Mouse (Mus musculus) heart, embryonic 14.5 days (tissue): ENCODE data around the gene Rpgrip1l. TPM values are rescaled to one million over a fixed set of nuclear protein-coding genes. Genes with fewer than 3 reads are reported as not detected.

Experiments used
- ATAC-seq: fragments of 200-750 bp; cut with Nextera tagmentation; 2 replicates; pipeline ENCODE4 v1.8.0; 2017; ENCODE audit warnings: low read depth, moderate TSS enrichment; ENCODE audit not compliant: insufficient number of reproducible peaks, insufficient read depth, low FRiP score
- H3K27ac ChIP-seq, 2 experiments: fragments of 200-500 bp in 1 of 2; fragments of 300-500 bp in 1 of 2; sonication (generic) in 1 of 2; replicated peaks in 1 of 2; 2 replicates each; pipeline ENCODE4 v1.5.1; 2012 to 2014; ENCODE audit warnings: low read depth in 2 of 2, low read length in 2 of 2, control low read depth in 1 of 2, mild to moderate bottlenecking in 1 of 2, mixed read lengths in 1 of 2; ENCODE audit not compliant: control insufficient read depth in 1 of 2, insufficient read depth in 1 of 2
- H3K27me3 ChIP-seq: fragments of 300-500 bp; sonication (generic); 2 replicates; pipeline ENCODE4 v1.6.1; 2014; ENCODE audit warnings: mild to moderate bottlenecking, low read length, control low read depth; ENCODE audit not compliant: control insufficient read depth, insufficient read depth
- H3K36me3 ChIP-seq: fragments of 300-500 bp; sonication (generic); 2 replicates; pipeline ENCODE4 v1.6.1; 2014; ENCODE audit warnings: mild to moderate bottlenecking, control low read depth, low read length, mixed read lengths; ENCODE audit not compliant: control insufficient read depth, insufficient read depth
- H3K4me1 ChIP-seq, 2 experiments: fragments of 200-500 bp in 1 of 2; fragments of 300-500 bp in 1 of 2; sonication (generic) in 1 of 2; 2 replicates each; pipeline ENCODE4 v1.6.1; 2012 to 2014; ENCODE audit warnings: low read length in 2 of 2, control low read depth in 1 of 2, mixed read lengths in 1 of 2; ENCODE audit not compliant: control insufficient read depth in 2 of 2, insufficient read depth in 2 of 2
- H3K4me2 ChIP-seq: fragments of 300-500 bp; sonication (generic); 2 replicates; pipeline ENCODE4 v1.6.1; 2014; ENCODE audit warnings: mild to moderate bottlenecking, low read length
- H3K4me3 ChIP-seq, 2 experiments: fragments of 200-500 bp in 1 of 2; fragments of 300-500 bp in 1 of 2; sonication (generic) in 1 of 2; 2 replicates each; pipeline ENCODE4 v1.5.1; 2012 to 2014; ENCODE audit warnings: low read length in 2 of 2, mild to moderate bottlenecking in 2 of 2, control low read depth in 1 of 2, low read depth in 1 of 2, moderate library complexity in 1 of 2; ENCODE audit not compliant: control insufficient read depth in 1 of 2, insufficient read depth in 1 of 2
- H3K9ac ChIP-seq: fragments of 300-500 bp; sonication (generic); 2 replicates; pipeline ENCODE4 v1.6.1; 2014; ENCODE audit warnings: mild to moderate bottlenecking, low read length
- H3K9me3 ChIP-seq: fragments of 300-500 bp; sonication (generic); 2 replicates; pipeline ENCODE4 v1.6.1; 2016; ENCODE audit warnings: low read length, control low read depth; ENCODE audit not compliant: control insufficient read depth
- WGBS: fragments of 180-500 bp; shearing (Covaris S2); extraction: QIAGEN DNeasy Blood & Tissue Kit; methylation state at CpG from one replicate; pipeline ENCODE4 v1.1.7; 2014; 5-methylcytosine and 5-hydroxymethylcytosine counted together
- polyA plus RNA-seq: library from polyadenylated mRNA; unstranded; fragments of >200 nt; fragmentation: Nextera tagmentation; extraction: Ambion mirVana; gene quantifications from 2 replicates; pipeline ENCODE4 v1.2.1, GENCODE M21; 2014

Rpgrip1l gene
- polyA plus RNA-seq, 1 experiment from 2014 or later = 9.9 TPM

DNA sequence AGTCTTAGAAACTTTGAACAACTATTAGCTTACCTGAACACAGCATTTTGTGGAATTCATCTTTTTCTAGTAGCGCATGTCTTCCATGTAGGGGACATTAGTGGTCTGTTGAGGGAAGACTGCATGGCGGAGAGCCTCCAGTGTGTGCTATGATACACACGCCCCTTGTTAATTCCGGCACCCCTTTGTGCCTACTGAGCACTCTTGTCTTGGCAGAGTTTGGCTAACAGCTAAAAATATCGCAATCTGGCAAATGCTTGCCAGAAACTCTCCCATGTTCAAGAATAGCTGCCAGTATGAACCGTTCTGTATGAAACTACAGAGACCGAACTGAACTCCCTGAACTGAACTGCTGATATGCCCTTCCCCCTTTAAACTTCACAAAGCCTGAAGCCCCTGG is 10.4 kb upstream of the Rpgrip1l start:
- H3K9me3 ChIP-seq = no peaks in the 10 kb centered on the region
- no peak for ATAC-seq
- 0 out of 2 replicates have a peak, but pooled peaks cover 12% of the 10 kb centered on the region for H3K36me3 ChIP-seq
- H3K9ac ChIP-seq = peak overlapping the region; percentile 21; the same call in 1 of the 2 replicates
- H3K4me2 ChIP-seq = peak overlapping the region; percentile 13; the same call in 1 of the 2 replicates
- no peaks in the 10 kb centered on the region for H3K27me3 ChIP-seq
- WGBS = 50% methylated on average over 7 of the region's 7 CpGs
- H3K4me3 ChIP-seq = no peak overlapping the region
- H3K27ac ChIP-seq = peak overlapping the region in 1 of 2 experiments; percentile 61; a peak in 2 of 4 replicates
- H3K4me1 ChIP-seq = peaks cover 10 to 18% of the 10 kb centered on the region in 2 experiments

DNA sequence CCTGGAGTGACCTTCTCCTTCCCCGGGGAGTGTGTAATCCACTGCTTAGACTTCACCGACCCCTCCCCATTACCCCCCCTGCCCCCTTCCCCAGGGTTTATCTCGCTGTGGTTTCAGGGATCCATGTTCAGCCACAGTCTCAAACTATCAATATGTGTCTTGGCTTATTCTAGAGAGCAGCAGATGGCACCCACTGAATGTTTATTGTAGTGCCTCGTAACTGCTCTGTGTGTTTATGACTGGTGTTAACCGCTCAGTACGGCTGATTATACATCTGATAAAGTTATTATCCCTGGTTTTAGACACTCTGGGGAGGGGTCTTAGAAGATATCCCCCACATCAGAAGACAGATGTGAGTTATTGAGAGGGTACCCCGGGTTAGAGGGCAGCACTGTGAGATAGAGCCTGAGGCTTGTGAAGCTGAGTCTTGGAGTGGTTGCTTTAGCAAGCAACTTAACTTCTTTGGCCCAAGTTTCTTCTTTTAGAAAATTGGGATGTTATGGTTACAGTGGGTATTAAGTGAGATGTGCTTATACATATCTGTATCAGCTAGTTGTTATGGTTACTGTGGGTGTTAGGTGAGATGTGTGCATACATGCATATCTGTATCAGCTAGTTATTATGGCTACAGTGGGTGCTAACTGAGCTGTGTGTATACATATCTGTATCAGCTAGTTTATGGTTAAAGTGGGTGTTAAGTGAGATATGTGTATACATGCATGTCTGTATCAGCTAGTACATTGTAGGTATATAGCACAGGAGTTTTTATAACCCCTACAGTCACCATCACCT is 6.1 kb upstream of the Rpgrip1l start:
- WGBS = 91% methylated on average over 7 of the region's 7 CpGs
- ATAC-seq = no peak
- no peak overlapping the region for H3K27ac ChIP-seq

DNA sequence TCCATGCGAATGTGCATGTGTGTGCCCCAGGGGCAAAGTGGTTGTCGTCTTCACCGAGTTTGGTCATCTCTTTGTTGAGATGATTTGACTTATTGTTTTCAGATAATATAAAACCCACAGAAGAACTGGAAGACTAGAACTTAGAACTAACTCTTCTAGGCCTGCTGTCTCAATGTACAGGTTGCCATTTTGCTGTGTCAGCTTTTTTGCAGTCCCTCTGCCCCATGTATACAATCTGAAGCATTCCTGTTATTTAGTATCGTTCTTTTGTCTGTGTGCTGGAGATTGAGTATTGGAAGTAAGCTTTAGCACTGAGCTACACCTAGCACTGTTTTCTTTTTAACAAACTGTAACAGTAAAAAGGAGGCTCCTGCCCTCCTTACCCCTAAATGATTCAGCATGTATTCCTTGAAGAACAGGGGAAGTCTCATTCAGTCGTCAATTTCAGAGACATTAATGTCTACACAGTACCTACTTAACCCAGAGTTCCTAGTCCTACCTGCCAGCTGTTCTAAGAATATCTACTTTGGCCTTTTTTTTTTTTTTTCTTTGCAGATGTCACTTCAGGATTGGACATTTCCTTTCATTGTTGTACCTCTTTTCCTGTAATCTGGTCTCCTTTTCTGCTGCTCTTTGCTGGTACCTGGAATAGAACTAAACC is 4.6 kb upstream of the Rpgrip1l start:
- 91% methylated on average over 5 of the region's 5 CpGs for WGBS
- no peak for ATAC-seq

More for the DNA sequence above, 6.1 kb upstream of the Rpgrip1l start:
- H3K36me3 ChIP-seq = peaks cover 13% of the 10 kb centered on the region
- no peaks in the 10 kb centered on the region for H3K9me3 ChIP-seq
- H3K4me2 ChIP-seq = no peak overlapping the region
- peaks cover 7 to 22% of the 10 kb centered on the region in 2 experiments for H3K4me1 ChIP-seq
- no peak overlapping the region for H3K4me3 ChIP-seq
- H3K9ac ChIP-seq = no peak overlapping the region
- no peaks in the 10 kb centered on the region for H3K27me3 ChIP-seq

DNA sequence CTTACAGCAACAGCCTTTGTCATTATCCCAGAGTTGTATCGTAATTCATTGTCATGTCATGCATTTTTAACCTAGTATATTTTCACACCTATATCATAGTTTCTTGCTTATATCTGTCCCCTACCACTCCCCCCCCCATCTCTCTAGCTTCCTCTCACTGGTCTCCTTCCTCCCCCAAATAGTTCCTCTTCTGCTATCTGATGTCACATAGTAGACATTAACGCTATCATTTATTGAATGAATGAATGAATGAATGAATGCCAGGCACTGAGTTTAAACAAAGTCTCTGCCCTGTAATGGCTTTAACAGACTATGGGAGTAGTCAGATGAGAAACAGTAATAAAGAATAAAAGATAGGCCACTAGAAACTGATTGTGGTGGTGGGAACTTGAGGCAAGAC is 720 bp downstream of the Rpgrip1l start:
- 65% methylated on average over 2 of the region's 2 CpGs for WGBS
- H3K4me1 ChIP-seq = peaks cover 0 to 18% of the 10 kb centered on the region in 2 experiments; a peak in 2 of 4 replicates
- H3K27me3 ChIP-seq = no peaks in the 10 kb centered on the region
- peak overlapping the region; percentile 58 to 88; a peak in 3 of 4 replicates for H3K4me3 ChIP-seq
- peaks cover 15% of the 10 kb centered on the region for H3K36me3 ChIP-seq
- no peaks in the 10 kb centered on the region for H3K9me3 ChIP-seq
- no peak for ATAC-seq
- H3K4me2 ChIP-seq = peak overlapping the region; percentile 91
- peak overlapping the region; percentile 79 for H3K9ac ChIP-seq
- no peak overlapping the region for H3K27ac ChIP-seq

More for the DNA sequence above, 4.6 kb upstream of the Rpgrip1l start:
- no peaks in the 10 kb centered on the region for H3K9me3 ChIP-seq
- H3K27me3 ChIP-seq = no peaks in the 10 kb centered on the region
- H3K36me3 ChIP-seq = peaks cover 10% of the 10 kb centered on the region
- no peak overlapping the region for H3K27ac ChIP-seq
- no peak overlapping the region for H3K4me2 ChIP-seq
- peaks cover 0 to 11% of the 10 kb centered on the region in 2 experiments; a peak in 2 of 4 replicates for H3K4me1 ChIP-seq
- no peak overlapping the region for H3K4me3 ChIP-seq
- no peak overlapping the region for H3K9ac ChIP-seq

DNA sequence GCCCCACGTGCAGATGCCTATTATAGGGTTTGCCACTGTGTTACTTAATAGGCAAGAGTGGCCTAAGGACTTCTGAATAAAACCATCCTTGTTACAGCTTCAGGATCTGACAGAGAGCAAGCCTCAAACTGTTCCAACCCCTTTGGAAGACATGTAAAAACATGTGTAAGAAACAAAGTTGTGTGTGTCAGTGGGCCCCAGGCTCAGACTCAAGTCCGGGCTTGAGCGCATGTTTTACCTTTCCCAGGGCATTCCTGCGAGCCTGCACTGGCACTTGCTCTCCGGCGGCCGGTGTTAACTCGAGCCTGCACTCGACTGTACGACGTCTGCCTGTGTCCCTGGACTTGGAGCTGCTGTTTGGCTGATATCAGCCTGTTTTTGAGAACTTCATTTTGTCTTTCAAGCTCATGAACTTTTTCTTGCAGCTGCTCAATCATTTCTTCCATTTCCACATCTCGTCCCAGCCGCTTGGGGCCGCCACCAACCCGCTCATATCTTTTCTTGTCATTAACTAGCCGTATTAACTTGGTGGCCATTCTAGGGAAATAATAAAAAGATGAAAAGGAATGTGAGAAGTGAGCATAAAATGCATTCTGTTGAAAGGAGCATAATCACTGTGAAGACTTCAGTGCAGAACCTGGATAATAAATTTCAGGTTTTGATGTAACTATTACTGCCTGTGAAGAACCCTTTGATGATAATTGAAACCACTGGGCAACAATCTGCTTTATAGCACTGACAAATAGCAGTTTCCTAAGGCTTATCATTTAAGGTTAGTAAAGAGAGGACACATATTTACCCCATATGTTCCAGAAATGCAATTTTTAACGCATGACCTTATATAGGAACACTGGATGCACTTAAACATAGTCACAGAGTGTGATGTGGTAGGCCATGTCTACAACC is 8.3 kb downstream of the Rpgrip1l start:
- no peaks in the 10 kb centered on the region for H3K4me1 ChIP-seq
- H3K4me3 ChIP-seq = no peak overlapping the region

DNA sequence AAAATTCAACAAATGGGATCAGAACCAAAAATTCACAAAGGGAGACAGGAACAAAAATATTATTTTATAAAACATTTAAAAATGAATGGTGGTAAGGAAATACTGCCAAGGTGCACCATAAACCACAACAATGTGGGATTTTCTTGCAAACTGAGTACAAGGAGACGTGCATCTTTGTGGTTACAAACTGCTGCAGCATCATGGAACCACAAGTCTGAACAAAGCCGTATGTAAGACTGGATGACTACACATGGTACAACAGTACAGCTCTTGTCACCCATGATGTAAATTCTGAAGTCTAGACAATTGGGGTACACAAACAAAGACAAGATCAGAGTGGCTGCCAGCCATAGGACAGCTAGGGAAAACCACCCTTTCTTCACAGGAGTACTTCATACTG is 14.4 kb downstream of the Rpgrip1l start:
- no peaks in the 10 kb centered on the region for H3K9me3 ChIP-seq
- WGBS = 96% methylated on average over 2 of the region's 2 CpGs
- ATAC-seq = no peak
- no peak overlapping the region for H3K4me3 ChIP-seq
- no peaks in the 10 kb centered on the region for H3K27me3 ChIP-seq
- no peaks in the 10 kb centered on the region for H3K4me1 ChIP-seq
- H3K27ac ChIP-seq = no peak overlapping the region
- no peak overlapping the region for H3K4me2 ChIP-seq
- no peak overlapping the region for H3K9ac ChIP-seq
- peaks cover 43% of the 10 kb centered on the region for H3K36me3 ChIP-seq

More for the DNA sequence above, 8.3 kb downstream of the Rpgrip1l start:
- Histone ChIP-seq H3K9ac (no peak overlapping the region), H3K27ac (no peak overlapping the region), H3K36me3 (peaks cover 30% of the 10 kb centered on the region), H3K27me3 (no peaks in the 10 kb centered on the region), H3K9me3 (no peaks in the 10 kb centered on the region), H3K4me2 (no peak overlapping the region)
- WGBS = 63% methylated on average over 17 of the region's 17 CpGs
- no peak for ATAC-seq

DNA sequence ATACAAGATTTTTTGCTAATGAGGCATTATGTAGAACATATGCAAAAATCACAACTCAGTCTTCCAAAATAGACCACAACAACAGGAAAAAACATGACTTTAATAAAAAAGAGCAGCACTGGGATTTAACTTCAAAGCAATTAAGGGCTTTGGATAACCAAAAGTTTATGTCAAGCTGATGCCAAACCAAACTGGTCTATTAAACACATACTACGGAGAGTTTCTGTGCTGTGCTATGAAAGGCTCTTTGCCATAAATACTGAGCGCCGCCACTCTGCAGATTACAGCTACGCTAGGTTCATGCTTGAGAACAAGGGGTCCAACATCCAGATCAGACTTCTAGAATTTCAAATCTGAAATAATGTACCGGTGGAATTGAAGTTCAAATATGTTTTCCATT is 17.3 kb downstream of the Rpgrip1l start:
- Histone ChIP-seq H3K4me1 (no peaks in the 10 kb centered on the region), H3K27ac (no peak overlapping the region), H3K9ac (no peak overlapping the region), H3K9me3 (no peaks in the 10 kb centered on the region), H3K4me3 (no peak overlapping the region), H3K4me2 (no peak overlapping the region), H3K36me3 (peaks cover 32% of the 10 kb centered on the region), H3K27me3 (no peaks in the 10 kb centered on the region)
- WGBS = 90% methylated on average over 5 of the region's 5 CpGs
- ATAC-seq = no peak
